Mouse (Mus musculus) megakaryocyte, embryonic 14.5 days (primary cell): Measurements from ENCODE around the gene Myt1l.

ENCODE experiments used
- FLI1 ChIP-seq: IDR thresholded peaks from 2 replicates; pipeline ENCODE4 v1.6.1; 2012; ENCODE audit warnings: low read length, inconsistent platforms, mixed read lengths
- GATA1 ChIP-seq: IDR thresholded peaks from 3 replicates; pipeline ENCODE4 v1.6.1; 2012; ENCODE audit warnings: mixed read lengths, low read length, inconsistent platforms, borderline replicate concordance

GRCm38 (mm10) chr12:29539106-29539505, 10.9 kb downstream of the Myt1l start:
- TF ChIP-seq FLI1 (no peak), GATA1 (no peak)
